Mouse (Mus musculus) heart, postnatal 0 days (tissue): ENCODE data around the gene AI854703.

Experiments
- CTCF ChIP-seq: IDR thresholded peaks from 2 replicates; pipeline ENCODE4 v1.5.1; 2016; ENCODE audit warnings: antibody characterized with exemption, control low read depth, low read depth
- EP300 ChIP-seq: IDR thresholded peaks from 2 replicates; pipeline ENCODE4 v1.6.1; 2016; ENCODE audit warnings: antibody characterized with exemption, low read depth

DNA sequence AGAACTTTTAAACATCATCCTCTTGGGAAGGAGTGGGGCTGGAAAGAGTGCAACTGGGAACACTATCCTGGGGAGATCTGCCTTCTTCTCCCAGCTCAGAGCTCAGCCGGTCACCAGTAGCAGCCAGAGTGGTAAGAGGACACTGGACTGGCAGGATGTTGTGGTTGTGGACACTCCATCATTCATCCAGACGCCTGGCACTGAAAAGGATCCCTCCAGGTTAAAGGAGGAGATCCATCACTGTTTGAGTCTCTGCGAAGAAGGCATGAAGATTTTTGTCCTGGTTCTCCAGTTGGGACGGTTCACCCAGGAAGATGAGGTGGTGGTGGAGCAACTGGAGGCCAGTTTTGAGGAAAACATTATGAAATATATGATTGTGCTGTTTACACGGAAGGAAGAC lies 32.2 kb downstream of the AI854703 start:
- TF ChIP-seq CTCF: no peak
- TF ChIP-seq EP300: no peak
